Mouse (Mus musculus) MEL-GATA-1-ER (cell line): Measurements from ENCODE around the gene Gm11634.
"Not testable (repeated sequence)": the region's sequence is repeated elsewhere in the genome, so short reads cannot be mapped to it uniquely, and the experiment has no call there.

Experiments used
- DNase-seq: peaks from one replicate; pipeline ENCODE4 v3.0.0-alpha.2; 2012; ENCODE audit warnings: low read depth; ENCODE audit errors: extremely low read depth

The Gm11634 gene

GRCm38 (mm10) chr11:101616948-101617767 lies 18.1 kb upstream of the Gm11634 start:
- DNase-seq: no peak

- no peak for DNase-seq
These were observed 17.0 kb upstream of the Gm11634 start for GRCm38 (mm10) chr11:101616104-101616503.

- DNase-seq: no peak
These were observed 16.3 kb upstream of the Gm11634 start for GRCm38 (mm10) chr11:101615380-101615779.

GRCm38 (mm10) chr11:101614116-101614515 lies 15.1 kb upstream of the Gm11634 start:
- DNase-seq: no peak

GRCm38 (mm10) chr11:101613596-101613995 lies 14.5 kb upstream of the Gm11634 start:
- no peak for DNase-seq

- DNase-seq: no peak
These were observed 11.4 kb upstream of the Gm11634 start for GRCm38 (mm10) chr11:101610445-101610844.

- not testable (repeated sequence) for DNase-seq
These were observed 8.1 kb upstream of the Gm11634 start for GRCm38 (mm10) chr11:101607134-101607533.

- peak; percentile 86 for DNase-seq
These were observed 5.7 kb upstream of the Gm11634 start for GRCm38 (mm10) chr11:101604531-101605453.

- DNase-seq: no peak
These were observed 5.1 kb upstream of the Gm11634 start for GRCm38 (mm10) chr11:101604116-101604515.

- DNase-seq: peak; percentile 53
These were observed 3.4 kb upstream of the Gm11634 start for GRCm38 (mm10) chr11:101602491-101602890.

GRCm38 (mm10) chr11:101589989-101590624 lies 8.9 kb downstream of the Gm11634 start:
- DNase-seq: no peak

- peak; percentile 49 for DNase-seq
These were observed 9.6 kb downstream of the Gm11634 start for GRCm38 (mm10) chr11:101589444-101589843.

- DNase-seq: no peak
These were observed 10.2 kb downstream of the Gm11634 start for GRCm38 (mm10) chr11:101588868-101589267.

GRCm38 (mm10) chr11:101587676-101588075 lies 11.4 kb downstream of the Gm11634 start:
- no peak for DNase-seq

- no peak for DNase-seq
These were observed 13.3 kb downstream of the Gm11634 start for GRCm38 (mm10) chr11:101585805-101586204.

- DNase-seq: not testable (repeated sequence)
These were observed 14.0 kb downstream of the Gm11634 start for GRCm38 (mm10) chr11:101585031-101585430.

GRCm38 (mm10) chr11:101583205-101583604 lies 15.9 kb downstream of the Gm11634 start:
- DNase-seq: no peak

GRCm38 (mm10) chr11:101582054-101583035 lies 16.7 kb downstream of the Gm11634 start, which contains the start of gene Tmem106a:
Gene Tmem106a (plus strand): TSS chr11:101582242.
- DNase-seq: peak; percentile 56

- no peak for DNase-seq
These were observed 17.8 kb downstream of the Gm11634 start for GRCm38 (mm10) chr11:101581081-101581764.

- no peak for DNase-seq
These were observed 22.9 kb downstream of the Gm11634 start for GRCm38 (mm10) chr11:101576116-101576515.
